Mouse (Mus musculus) granulocyte monocyte progenitor cell, adult 5-6 weeks (primary cell): ENCODE results near the gene Ifng. TPM values are rescaled to one million over a fixed set of nuclear protein-coding genes. Genes with fewer than 3 reads are reported as not detected.
A peak's percentile ranks its signal among the peaks of the same experiment; 100 is the strongest.
"Not testable (repeated sequence)": the region's sequence is repeated elsewhere in the genome, so short reads cannot be mapped to it uniquely, and the experiment has no call there.

Source experiments
- ATAC-seq: replicated peaks from 2 replicates; pipeline ENCODE4 v1.8.0; 2016; ENCODE audit warnings: mild to moderate bottlenecking, moderate TSS enrichment, inconsistent platforms; ENCODE audit not compliant: poor library complexity, severe bottlenecking
- total RNA-seq, 2 experiments: library from RNA; stranded (forward) in 1 of 2; stranded (reverse) in 1 of 2; fragments of 200-712, 200-1000 nt in 1 of 2; fragments of >200 nt in 1 of 2; fragmentation: Nextera tagmentation in 1 of 2; gene quantifications; 2 replicates each; pipeline ENCODE4 v1.2.3; 2014 to 2017

Gene Ifng
- total RNA-seq (2014; fragmentation: Nextera tagmentation) (not detected in 2 replicates), total RNA-seq (2017) (not detected in 2 replicates)

DNA sequence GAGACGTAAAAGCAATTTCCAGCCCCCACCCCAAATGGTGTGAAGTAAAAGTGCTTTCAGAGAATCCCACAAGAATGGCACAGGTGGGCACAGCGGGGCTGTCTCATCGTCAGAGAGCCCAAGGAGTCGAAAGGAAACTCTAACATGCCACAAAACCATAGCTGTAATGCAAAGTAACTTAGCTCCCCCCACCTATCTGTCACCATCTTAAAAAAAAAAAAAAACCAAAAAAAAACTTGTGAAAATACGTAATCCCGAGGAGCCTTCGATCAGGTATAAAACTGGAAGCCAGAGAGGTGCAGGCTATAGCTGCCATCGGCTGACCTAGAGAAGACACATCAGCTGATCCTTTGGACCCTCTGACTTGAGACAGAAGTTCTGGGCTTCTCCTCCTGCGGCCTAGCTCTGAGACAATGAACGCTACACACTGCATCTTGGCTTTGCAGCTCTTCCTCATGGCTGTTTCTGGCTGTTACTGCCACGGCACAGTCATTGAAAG lies at the start of gene Ifng:
Gene Ifng, plus strand, starts transcription at position 305 of the 499 bp plus-strand sequence.
- ATAC-seq: no peak

GRCm38 (mm10) chr10:118399917-118400316 lies 40.9 kb upstream of the Ifng start:
- ATAC-seq: no peak

DNA sequence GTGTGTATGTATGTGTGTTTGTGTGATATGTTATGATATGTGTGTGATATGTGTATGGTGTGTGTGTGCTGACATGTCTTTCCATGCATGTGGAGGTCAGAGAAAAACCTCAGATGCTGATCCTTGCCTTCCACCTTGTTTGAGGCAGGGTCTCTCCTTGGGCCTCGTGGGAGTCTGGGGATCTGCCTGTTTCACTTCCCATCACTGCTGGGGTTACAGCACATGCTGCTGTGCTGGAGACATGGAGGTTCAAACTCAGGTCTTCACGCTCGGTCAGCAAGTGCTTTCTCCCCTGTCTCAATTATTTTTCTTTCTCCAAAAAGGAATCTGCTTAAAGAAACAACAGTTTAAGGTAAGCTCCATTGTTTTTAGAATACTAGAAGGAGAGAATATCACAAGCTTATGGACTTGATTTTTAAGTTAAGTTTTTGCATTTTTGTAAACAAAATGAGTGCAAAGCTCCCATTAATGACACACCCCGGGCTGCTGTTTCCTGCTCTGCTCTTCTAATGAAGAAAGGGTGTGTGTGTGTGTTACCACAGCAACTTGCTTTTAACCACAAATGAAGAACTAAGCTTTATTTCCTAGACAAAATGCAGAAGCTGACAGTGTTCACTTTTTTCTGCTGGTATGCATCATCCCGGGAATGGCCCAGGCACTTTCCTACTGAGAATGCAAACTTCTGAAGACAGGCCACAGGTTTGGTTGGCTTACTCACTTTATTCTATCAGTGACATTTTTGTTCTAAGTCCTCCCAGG lies 34.2 kb upstream of the Ifng start:
- ATAC-seq: peak; percentile 97

DNA sequence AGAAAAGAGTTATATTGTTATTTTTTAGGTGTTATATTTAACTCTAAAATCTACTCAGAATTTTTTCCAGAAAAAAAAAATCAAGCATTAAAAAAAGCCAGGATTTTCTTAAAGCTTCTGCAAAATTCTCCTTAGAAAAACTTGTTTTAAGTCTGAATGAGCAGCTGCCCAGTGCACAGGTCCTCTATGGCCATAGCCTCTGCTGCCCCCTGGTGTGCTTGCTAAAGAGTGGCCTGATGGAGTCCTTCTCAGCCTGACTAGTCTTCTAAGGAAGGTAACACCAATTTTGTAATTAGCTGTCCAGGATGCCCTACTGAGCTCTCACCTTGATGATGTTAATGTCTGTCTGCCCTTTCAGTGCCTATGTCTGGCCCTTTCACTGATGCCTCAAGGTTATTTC lies 29.5 kb upstream of the Ifng start:
- peak; percentile 62 for ATAC-seq

GRCm38 (mm10) chr10:118412774-118413173 lies 28.1 kb upstream of the Ifng start:
- no peak for ATAC-seq

DNA sequence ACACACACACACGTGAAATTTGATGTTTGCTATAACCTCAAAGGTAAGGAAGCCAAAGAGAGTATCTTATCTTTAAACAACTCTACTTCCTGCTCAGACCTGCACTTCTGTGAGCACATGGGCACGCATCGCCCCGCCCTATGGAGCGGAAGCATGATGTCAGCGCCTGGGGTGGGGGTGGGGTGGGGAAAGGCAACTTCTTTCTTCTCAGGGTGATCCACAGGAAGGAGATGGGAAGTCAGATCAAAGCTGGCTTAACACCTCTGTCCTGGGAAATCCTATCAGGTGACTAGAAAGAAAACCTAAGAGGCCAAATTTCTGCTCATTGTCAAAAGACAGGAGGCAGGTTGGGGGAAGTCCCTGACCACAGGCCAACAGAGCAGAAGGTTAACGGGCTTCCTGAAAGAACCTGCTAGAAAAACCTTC lies 21.8 kb upstream of the Ifng start:
- peak; percentile 97 for ATAC-seq

DNA sequence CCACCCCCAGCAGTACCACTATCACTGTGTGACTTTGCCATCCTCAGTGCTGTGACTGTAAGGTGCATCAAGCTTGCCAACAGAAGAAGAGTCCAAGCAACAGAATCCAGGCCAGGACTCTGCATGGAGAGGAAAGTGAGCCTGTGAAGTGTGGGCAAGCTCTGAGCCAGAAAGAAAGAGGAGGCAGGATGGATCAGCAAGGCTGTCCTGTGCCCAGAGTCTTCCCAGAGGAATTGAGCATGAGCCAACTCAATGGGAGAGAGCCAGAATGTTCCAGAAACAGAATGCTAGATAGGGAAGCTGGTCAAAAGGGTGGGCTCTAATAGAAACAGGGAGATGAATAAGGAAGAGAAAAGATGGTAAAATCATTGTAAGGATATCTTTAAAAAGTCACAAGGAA lies 19.9 kb upstream of the Ifng start:
- no peak for ATAC-seq

DNA sequence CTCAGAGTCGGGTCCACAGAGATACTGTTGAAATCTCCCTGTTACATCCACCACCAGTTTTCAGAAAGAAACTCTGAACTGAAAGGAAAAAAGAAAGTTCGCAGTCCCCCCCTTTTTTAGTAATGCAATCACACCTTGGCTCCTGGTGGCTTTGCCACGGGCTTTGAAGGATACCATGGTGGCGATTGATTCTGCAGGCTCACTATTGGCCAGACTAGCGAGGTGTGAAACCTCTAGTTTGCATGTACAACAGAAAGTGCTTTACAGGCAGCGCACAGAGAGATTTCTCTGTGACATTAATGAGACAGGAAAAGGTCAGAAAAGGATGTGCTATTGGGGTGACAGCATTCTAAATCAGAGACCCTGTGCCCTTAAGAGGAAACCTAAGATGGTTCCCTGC lies 5.3 kb upstream of the Ifng start:
- ATAC-seq: no peak

- ATAC-seq: no peak
These were observed 1.1 kb downstream of the Ifng start for GRCm38 (mm10) chr10:118441898-118442297.

- ATAC-seq: no peak
These were observed 2.2 kb downstream of the Ifng start for GRCm38 (mm10) chr10:118442999-118443398.

DNA sequence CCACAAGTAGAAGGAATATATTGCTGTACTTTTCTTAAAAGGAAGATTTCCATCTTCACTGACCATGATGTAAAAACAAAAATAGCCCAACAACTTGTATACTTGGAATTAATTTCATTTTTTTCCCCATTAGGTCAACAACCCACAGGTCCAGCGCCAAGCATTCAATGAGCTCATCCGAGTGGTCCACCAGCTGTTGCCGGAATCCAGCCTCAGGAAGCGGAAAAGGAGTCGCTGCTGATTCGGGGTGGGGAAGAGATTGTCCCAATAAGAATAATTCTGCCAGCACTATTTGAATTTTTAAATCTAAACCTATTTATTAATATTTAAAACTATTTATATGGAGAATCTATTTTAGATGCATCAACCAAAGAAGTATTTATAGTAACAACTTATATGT lies 4.2 kb downstream of the Ifng start:
- ATAC-seq: no peak

GRCm38 (mm10) chr10:118445502-118445901 lies 4.7 kb downstream of the Ifng start:
- no peak for ATAC-seq

DNA sequence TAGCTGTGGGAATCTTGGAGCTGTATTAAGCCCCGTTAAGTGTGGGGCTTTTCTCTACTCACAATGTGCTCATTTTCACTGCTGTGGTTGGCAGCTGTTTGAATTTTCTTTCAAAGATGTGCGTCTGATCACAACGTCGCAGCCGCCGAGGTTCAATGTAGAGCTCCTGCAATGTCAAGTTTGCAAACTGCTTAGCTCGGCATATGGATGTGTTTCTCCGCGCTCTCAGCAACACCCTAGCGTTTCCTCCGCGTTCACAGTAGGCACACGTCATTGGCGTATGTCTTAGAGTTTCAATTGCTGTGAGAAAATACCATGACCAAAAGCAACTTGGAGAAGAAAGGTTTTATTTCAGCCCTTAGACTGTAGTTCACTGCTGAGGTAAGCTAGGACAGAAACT lies 5.1 kb downstream of the Ifng start:
- no peak for ATAC-seq

GRCm38 (mm10) chr10:118451747-118452146 lies 10.9 kb downstream of the Ifng start:
- no peak for ATAC-seq

- no peak for ATAC-seq
These were observed 17.9 kb downstream of the Ifng start for GRCm38 (mm10) chr10:118458729-118459128.

DNA sequence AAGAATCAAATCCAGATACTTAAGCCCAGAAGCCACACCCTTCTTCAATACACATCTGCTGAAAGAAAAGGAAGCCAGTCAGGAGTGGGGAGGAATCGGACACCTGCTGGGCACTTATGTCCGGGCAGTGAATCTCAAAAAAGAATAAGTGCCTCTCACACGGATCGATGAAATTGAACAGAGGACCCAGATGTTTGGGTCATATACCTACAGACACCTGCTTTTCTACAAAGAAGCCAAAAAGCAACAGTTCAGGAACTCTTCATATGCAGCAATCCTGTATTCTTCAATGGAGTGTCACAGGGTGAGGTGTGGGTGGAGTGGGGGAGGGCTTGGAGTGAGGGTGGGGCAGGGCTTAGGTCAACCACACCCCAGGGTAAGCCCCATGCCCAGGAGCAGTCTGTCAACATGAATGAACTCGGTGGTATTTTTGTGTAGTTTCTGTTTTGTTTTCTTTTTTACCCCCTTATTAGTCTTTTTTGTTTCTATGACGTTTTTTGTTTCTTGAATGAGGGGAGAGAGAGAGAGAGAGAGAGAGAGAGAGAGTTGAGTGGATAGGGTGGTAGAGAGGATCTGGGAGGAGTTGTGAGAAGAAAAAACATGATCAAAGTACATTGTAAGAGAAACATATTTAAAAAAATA lies 20.4 kb downstream of the Ifng start:
- ATAC-seq: no peak

GRCm38 (mm10) chr10:118466481-118466880 lies 25.6 kb downstream of the Ifng start:
- ATAC-seq: no peak

DNA sequence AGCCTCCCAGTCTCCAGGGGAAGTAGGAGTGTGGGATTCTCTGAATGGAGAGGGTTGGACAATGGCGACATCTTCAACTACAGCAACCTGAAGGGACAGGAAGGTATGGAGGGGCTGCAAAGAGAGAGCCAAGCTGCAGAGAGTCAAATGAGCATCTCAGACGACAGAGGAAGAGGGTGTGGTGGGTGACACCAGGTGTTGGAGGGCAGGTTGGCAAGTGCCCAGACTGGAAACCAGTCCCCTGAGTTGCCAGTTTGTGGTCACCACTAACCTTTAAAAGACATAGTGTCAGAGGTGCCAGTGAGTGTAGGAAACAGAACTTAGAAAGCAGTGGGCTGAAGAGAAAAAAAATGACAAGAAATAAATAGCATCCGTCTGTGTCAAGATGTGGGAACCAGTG lies 28.2 kb downstream of the Ifng start:
- ATAC-seq: peak; percentile 13; the same call in 1 of the 2 replicates

- peak; percentile 89 for ATAC-seq
These were observed 29.6 kb downstream of the Ifng start for GRCm38 (mm10) chr10:118470296-118470957.

GRCm38 (mm10) chr10:118472846-118473245 lies 32.0 kb downstream of the Ifng start:
- not testable (repeated sequence) for ATAC-seq

DNA sequence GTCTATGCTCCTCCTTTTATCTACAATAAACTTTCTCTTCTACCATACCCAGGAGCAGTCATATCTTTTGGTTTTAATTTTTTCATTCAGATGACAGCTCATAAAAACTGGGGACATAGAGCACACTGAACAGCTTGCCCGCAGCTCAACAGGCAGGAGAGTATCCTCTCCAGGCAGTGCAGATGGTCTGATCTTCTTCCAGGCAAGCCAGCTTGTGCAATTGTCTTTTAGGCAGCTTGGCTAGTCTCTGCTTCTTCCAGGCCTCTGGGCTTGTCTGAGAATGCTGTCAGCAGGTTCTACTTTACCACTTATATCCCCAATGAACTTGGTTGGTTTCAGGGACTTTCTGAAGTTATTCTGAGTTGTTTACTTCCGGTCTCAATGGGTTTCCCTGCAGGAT lies 35.9 kb downstream of the Ifng start:
- ATAC-seq: no peak
